Mouse (Mus musculus): ENCODE results near the gene Rps15. TPM values are rescaled to one million over a fixed set of nuclear protein-coding genes. Genes with fewer than 3 reads are reported as not detected.
A peak's percentile ranks its signal among the peaks of the same experiment; 100 is the strongest.

Gene Rps15
- total and polyA plus RNA-seq, 3 experiments, result 748 to 1,041 (median 861) TPM

DNA sequence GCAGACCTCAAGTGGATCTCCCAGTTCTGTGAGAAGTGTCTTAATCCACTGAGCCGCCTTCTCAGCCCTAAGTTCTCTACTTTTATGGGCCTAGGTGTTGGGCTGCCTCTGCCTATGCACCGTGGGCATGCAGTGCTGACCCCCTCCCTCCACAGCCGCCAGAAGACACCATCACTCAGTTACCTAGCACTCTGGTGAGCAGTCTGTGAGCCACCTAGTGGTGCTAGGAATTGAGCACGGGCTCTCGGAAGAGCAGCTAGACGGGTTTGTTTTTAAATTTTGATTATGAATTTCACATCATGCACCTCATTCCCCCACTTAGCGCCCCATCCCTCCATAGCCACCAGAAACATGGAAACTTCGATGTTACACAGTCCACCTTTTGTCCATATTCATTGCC, 3.6 kb upstream of the Rps15 start:
- no peaks in the 10 kb centered on the region for H3K36me3 ChIP-seq (ENCODE audit: control insufficient read depth, insufficient read depth, low read length)
- H3K79me2 ChIP-seq (replicated peaks; ENCODE audit: control insufficient read depth, insufficient read depth, low read length), result no peaks in the 10 kb centered on the region
- 72% methylated on average over 8 of the region's 8 CpGs for WGBS
- H3K27ac ChIP-seq, result no peak overlapping the region
- H3K4me3 ChIP-seq, result no peak overlapping the region
- TF ChIP-seq EP300 (IDR thresholded peaks at IDR 0.05; ENCODE audit: insufficient read depth, low read depth, low read length) (no peak), CTCF (IDR thresholded peaks at IDR 0.05) (peak; percentile 35), POLR2A (IDR thresholded peaks at IDR 0.05; ENCODE audit: insufficient read depth, low read depth, low read length) (no peak)
- peaks cover 7% of the 10 kb centered on the region for H3K4me1 ChIP-seq (ENCODE audit: control insufficient read depth, insufficient read depth, low read length)
- DNase-seq, result no peak
- no peaks in the 10 kb centered on the region for H3K27me3 ChIP-seq (ENCODE audit: control insufficient read depth, insufficient read depth, low read length)
- H3K9ac ChIP-seq (ENCODE audit: low read depth, low read length), result no peak overlapping the region
- intact Hi-C loops (cut with DNase I), result no loop called here

- DNase-seq, result no peak
- Histone ChIP-seq H3K79me2 (replicated peaks; ENCODE audit: control insufficient read depth, insufficient read depth, low read length) (no peaks in the 10 kb centered on the region), H3K4me1 (ENCODE audit: control insufficient read depth, insufficient read depth, low read length) (peaks cover 7% of the 10 kb centered on the region), H3K4me3 (peak overlapping the region; percentile 97), H3K36me3 (ENCODE audit: control insufficient read depth, insufficient read depth, low read length) (no peaks in the 10 kb centered on the region), H3K9ac (ENCODE audit: low read depth, low read length) (peak overlapping the region; percentile 81), H3K27ac (peak overlapping the region; percentile 83), H3K27me3 (ENCODE audit: control insufficient read depth, insufficient read depth, low read length) (no peaks in the 10 kb centered on the region)
- intact Hi-C loops (cut with DNase I), result loop anchor here (2.0 to 10.0 kb wide), 2 partner anchors 29 to 261 kb away; no protein-coding TSS in a partner anchor
- WGBS, result 26% methylated on average over 14 of the region's 14 CpGs
- TF ChIP-seq POLR2A (IDR thresholded peaks at IDR 0.05; ENCODE audit: insufficient read depth, low read depth, low read length) (no peak), EP300 (IDR thresholded peaks at IDR 0.05; ENCODE audit: insufficient read depth, low read depth, low read length) (no peak), CTCF (IDR thresholded peaks at IDR 0.05) (no peak)
Measured at GRCm38 (mm10) chr10:80293325-80293724, 1.1 kb downstream of the Rps15 start.

GRCm38 (mm10) chr10:80294311-80294710, 2.1 kb downstream of the Rps15 start:
- Histone ChIP-seq H3K36me3 (ENCODE audit: control insufficient read depth, insufficient read depth, low read length) (no peaks in the 10 kb centered on the region), H3K79me2 (replicated peaks; ENCODE audit: control insufficient read depth, insufficient read depth, low read length) (no peaks in the 10 kb centered on the region), H3K4me1 (ENCODE audit: control insufficient read depth, insufficient read depth, low read length) (peaks cover 7% of the 10 kb centered on the region), H3K27ac (no peak overlapping the region), H3K27me3 (ENCODE audit: control insufficient read depth, insufficient read depth, low read length) (no peaks in the 10 kb centered on the region), H3K4me3 (no peak overlapping the region), H3K9ac (ENCODE audit: low read depth, low read length) (no peak overlapping the region)
- WGBS, result 63% methylated on average over 4 of the region's 4 CpGs
- TF ChIP-seq POLR2A (IDR thresholded peaks at IDR 0.05; ENCODE audit: insufficient read depth, low read depth, low read length), result no peak
- no peak for TF ChIP-seq CTCF (IDR thresholded peaks at IDR 0.05)
- TF ChIP-seq EP300 (IDR thresholded peaks at IDR 0.05; ENCODE audit: insufficient read depth, low read depth, low read length), result no peak
- no peak for DNase-seq
- intact Hi-C loops (cut with DNase I), result loop anchor here (2.0 to 10.0 kb wide), 2 partner anchors 80 to 260 kb away; no protein-coding TSS in a partner anchor

GRCm38 (mm10) chr10:80294788-80295303, 2.6 kb downstream of the Rps15 start:
- TF ChIP-seq CTCF (IDR thresholded peaks at IDR 0.05) (no peak), POLR2A (IDR thresholded peaks at IDR 0.05; ENCODE audit: insufficient read depth, low read depth, low read length) (no peak), EP300 (IDR thresholded peaks at IDR 0.05; ENCODE audit: insufficient read depth, low read depth, low read length) (no peak)
- H3K4me1 ChIP-seq (ENCODE audit: control insufficient read depth, insufficient read depth, low read length), result peaks cover 7% of the 10 kb centered on the region
- H3K9ac ChIP-seq (ENCODE audit: low read depth, low read length), result no peak overlapping the region
- H3K4me3 ChIP-seq, result no peak overlapping the region
- WGBS, result 58% methylated on average over 7 of the region's 7 CpGs
- DNase-seq, result no peak
- no peaks in the 10 kb centered on the region for H3K79me2 ChIP-seq (replicated peaks; ENCODE audit: control insufficient read depth, insufficient read depth, low read length)
- no peaks in the 10 kb centered on the region; the same call in 1 of the 2 replicates for H3K27me3 ChIP-seq (ENCODE audit: control insufficient read depth, insufficient read depth, low read length)
- no peaks in the 10 kb centered on the region for H3K36me3 ChIP-seq (ENCODE audit: control insufficient read depth, insufficient read depth, low read length)
- H3K27ac ChIP-seq, result no peak overlapping the region
- intact Hi-C loops (cut with DNase I), result loop anchor here (1.0 to 10.0 kb wide), 4 partner anchors 25 to 260 kb away; partner anchors contain the start of gene 2310011J03Rik

GRCm38 (mm10) chr10:80295618-80296425, 3.6 kb downstream of the Rps15 start, which contains the start of gene Apc2:
Gene Apc2 (plus strand): TSS chr10:80295977.
- H3K4me1 ChIP-seq (ENCODE audit: control insufficient read depth, insufficient read depth, low read length), result peaks cover 7% of the 10 kb centered on the region
- no peaks in the 10 kb centered on the region for H3K36me3 ChIP-seq (ENCODE audit: control insufficient read depth, insufficient read depth, low read length)
- H3K27me3 ChIP-seq (ENCODE audit: control insufficient read depth, insufficient read depth, low read length), result no peaks in the 10 kb centered on the region; the same call in 1 of the 2 replicates
- peak; percentile 81 to 83 for DNase-seq
- intact Hi-C loops (cut with DNase I), result loop anchor here (1.0 to 10.0 kb wide), 4 partner anchors 24 to 259 kb away; partner anchors contain the start of gene 2310011J03Rik
- 3% methylated on average over 26 of the region's 26 CpGs for WGBS
- H3K79me2 ChIP-seq (replicated peaks; ENCODE audit: control insufficient read depth, insufficient read depth, low read length), result no peaks in the 10 kb centered on the region
- H3K9ac ChIP-seq (ENCODE audit: low read depth, low read length), result peak within 1 kb of the TSS; percentile 51
- H3K4me3 ChIP-seq, result peak within 1 kb of the TSS; percentile 45
- peak within 1 kb of the TSS; percentile 41 for H3K27ac ChIP-seq
- TF ChIP-seq POLR2A (IDR thresholded peaks at IDR 0.05; ENCODE audit: insufficient read depth, low read depth, low read length) (no peak; the same call in 1 of the 2 replicates), CTCF (IDR thresholded peaks at IDR 0.05) (peak; percentile 88), EP300 (IDR thresholded peaks at IDR 0.05; ENCODE audit: insufficient read depth, low read depth, low read length) (peak; percentile 57; the same call in 1 of the 2 replicates)
